Mouse (Mus musculus): ENCODE measurements around the gene Rpp25. TPM values are rescaled to one million over a fixed set of nuclear protein-coding genes. Genes with fewer than 3 reads are reported as not detected.

The Rpp25 gene
- 25.4 TPM for polyA plus RNA-seq (2015; fragmentation: Illumina TruSeq; extraction: RNeasy Lipid Tissue Mini Kit (QIAGEN cat#74804); ENCODE audit: low read depth, low replicate concordance)

GRCm38 (mm10) chr9:57503622-57504380 is at the start of gene Rpp25:
Rpp25 (plus strand) TSS chr9:57504026.

GRCm38 (mm10) chr9:57467896-57468549 is 35.8 kb upstream of the Rpp25 start, which contains the start of gene Scamp5:
Scamp5 (minus strand) TSS chr9:57468060.

GRCm38 (mm10) chr9:57521056-57521911 is 17.5 kb downstream of the Rpp25 start, which contains the start of gene Cox5a:
Cox5a (plus strand) TSS chr9:57521274.

DNA sequence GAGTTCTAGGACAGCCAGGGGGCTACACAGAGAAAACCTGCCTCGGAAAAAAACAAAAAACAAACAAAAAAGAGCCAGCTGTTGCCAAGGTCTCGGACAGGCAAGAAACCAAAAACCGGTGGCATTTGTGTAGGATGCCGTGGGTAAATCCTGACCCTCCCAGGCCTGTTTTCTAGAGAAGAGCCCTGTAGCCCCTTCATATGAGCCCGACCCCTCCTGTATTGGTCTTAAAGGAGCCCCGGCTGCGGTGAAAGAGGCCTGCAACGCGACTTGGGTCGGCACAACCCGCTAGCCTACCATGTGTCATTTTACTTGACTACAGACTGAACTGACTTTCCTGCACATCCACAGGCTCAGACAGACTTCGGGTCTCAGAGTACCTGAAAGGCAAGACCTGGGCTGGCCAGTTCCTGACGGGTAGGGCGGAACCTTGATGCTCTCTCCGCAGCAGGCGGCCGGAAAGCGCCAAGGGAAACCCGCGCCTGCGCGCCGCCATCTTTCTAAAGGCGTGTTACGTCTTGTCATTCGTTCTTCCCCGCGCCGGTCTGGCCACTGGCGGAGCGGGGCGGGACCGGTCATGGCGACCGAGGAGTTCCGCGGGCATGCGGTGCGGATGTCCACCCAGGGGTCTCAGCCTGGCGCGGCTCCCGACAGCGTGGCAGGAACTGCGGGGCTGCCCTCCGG is 33.4 kb downstream of the Rpp25 start, which contains the start of gene Fam219b:
Gene Fam219b (plus strand): TSS at position 485 of the 684 bp plus-strand sequence.

DNA sequence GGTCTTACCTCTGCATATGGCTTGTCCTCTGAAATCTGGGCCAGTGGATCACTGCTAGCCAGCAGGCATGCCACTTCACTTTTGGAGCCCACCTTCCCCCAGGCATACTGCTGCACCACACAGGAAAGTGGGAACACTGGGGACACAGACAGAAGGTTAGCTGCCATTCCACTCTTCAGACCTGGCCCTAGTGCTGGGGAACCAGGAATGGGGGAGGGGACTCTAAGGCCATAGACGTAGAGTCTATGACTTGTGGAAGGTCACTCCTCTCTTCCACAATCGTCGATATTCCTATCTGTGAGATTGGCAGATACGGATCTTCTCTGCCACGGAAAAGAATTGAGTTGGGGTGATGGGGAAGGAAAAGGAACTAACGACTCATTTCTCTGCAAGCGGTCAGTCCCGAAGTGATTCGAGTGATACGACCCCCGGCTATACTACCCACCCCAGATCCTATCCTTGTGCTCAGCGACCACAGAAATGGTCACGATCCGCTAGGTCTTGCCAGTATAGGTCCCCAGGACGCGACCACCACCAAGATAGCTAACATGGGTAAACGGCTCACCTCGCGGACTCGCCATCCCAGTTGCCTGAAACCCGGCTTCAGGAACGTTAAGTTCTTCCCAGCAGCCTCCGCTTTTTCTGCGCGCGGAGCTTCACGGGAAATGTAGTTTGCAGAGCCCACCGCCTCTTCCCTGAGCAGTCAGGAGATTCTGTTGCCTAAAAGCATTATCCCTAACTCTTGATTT is 48.5 kb downstream of the Rpp25 start, which contains the start of gene Mpi:
Gene Mpi (minus strand): TSS at position 625 of the 749 bp plus-strand sequence.

Other genes starting within 250 kb of the Rpp25 start
- 7.5 TPM for gene 1700017B05Rik, start 241.4 kb upstream of the Rpp25 start, polyA plus RNA-seq (2015; fragmentation: Illumina TruSeq; extraction: RNeasy Lipid Tissue Mini Kit (QIAGEN cat#74804); ENCODE audit: low read depth, low replicate concordance)
- 22.0 TPM for gene Ppcdc, start 63.9 kb upstream of the Rpp25 start, polyA plus RNA-seq (2015; fragmentation: Illumina TruSeq; extraction: RNeasy Lipid Tissue Mini Kit (QIAGEN cat#74804); ENCODE audit: low read depth, low replicate concordance)
- 344 TPM for gene Scamp5, start 36.0 kb upstream of the Rpp25 start, polyA plus RNA-seq (2015; fragmentation: Illumina TruSeq; extraction: RNeasy Lipid Tissue Mini Kit (QIAGEN cat#74804); ENCODE audit: low read depth, low replicate concordance)
- 638 TPM for gene Cox5a, start 17.2 kb downstream of the Rpp25 start, polyA plus RNA-seq (2015; fragmentation: Illumina TruSeq; extraction: RNeasy Lipid Tissue Mini Kit (QIAGEN cat#74804); ENCODE audit: low read depth, low replicate concordance)
- gene Fam219b, start 33.5 kb downstream of the Rpp25 start, polyA plus RNA-seq (2015; fragmentation: Illumina TruSeq; extraction: RNeasy Lipid Tissue Mini Kit (QIAGEN cat#74804); ENCODE audit: low read depth, low replicate concordance) = 13.1 TPM
- 71.0 TPM for gene Mpi, start 48.7 kb downstream of the Rpp25 start, polyA plus RNA-seq (2015; fragmentation: Illumina TruSeq; extraction: RNeasy Lipid Tissue Mini Kit (QIAGEN cat#74804); ENCODE audit: low read depth, low replicate concordance)
- gene Scamp2, start 56.9 kb downstream of the Rpp25 start, polyA plus RNA-seq (2015; fragmentation: Illumina TruSeq; extraction: RNeasy Lipid Tissue Mini Kit (QIAGEN cat#74804); ENCODE audit: low read depth, low replicate concordance) = 22.4 TPM
- gene Ulk3, start 85.4 kb downstream of the Rpp25 start, polyA plus RNA-seq (2015; fragmentation: Illumina TruSeq; extraction: RNeasy Lipid Tissue Mini Kit (QIAGEN cat#74804); ENCODE audit: low read depth, low replicate concordance) = 26.8 TPM
- gene Cplx3, start 102.3 kb downstream of the Rpp25 start, polyA plus RNA-seq (2015; fragmentation: Illumina TruSeq; extraction: RNeasy Lipid Tissue Mini Kit (QIAGEN cat#74804); ENCODE audit: low read depth, low replicate concordance) = 20.5 TPM
- not detected for gene Lman1l, start 116.7 kb downstream of the Rpp25 start, polyA plus RNA-seq (2015; fragmentation: Illumina TruSeq; extraction: RNeasy Lipid Tissue Mini Kit (QIAGEN cat#74804); ENCODE audit: low read depth, low replicate concordance)
- 32.9 TPM for gene Csk, start 149.6 kb downstream of the Rpp25 start, polyA plus RNA-seq (2015; fragmentation: Illumina TruSeq; extraction: RNeasy Lipid Tissue Mini Kit (QIAGEN cat#74804); ENCODE audit: low read depth, low replicate concordance)
- not detected for gene Cyp1a2, start 179.7 kb downstream of the Rpp25 start, polyA plus RNA-seq (2015; fragmentation: Illumina TruSeq; extraction: RNeasy Lipid Tissue Mini Kit (QIAGEN cat#74804); ENCODE audit: low read depth, low replicate concordance)
- gene Cyp1a1, start 183.9 kb downstream of the Rpp25 start, polyA plus RNA-seq (2015; fragmentation: Illumina TruSeq; extraction: RNeasy Lipid Tissue Mini Kit (QIAGEN cat#74804); ENCODE audit: low read depth, low replicate concordance) = not detected
- gene Edc3, start 204.5 kb downstream of the Rpp25 start, polyA plus RNA-seq (2015; fragmentation: Illumina TruSeq; extraction: RNeasy Lipid Tissue Mini Kit (QIAGEN cat#74804); ENCODE audit: low read depth, low replicate concordance) = 11.9 TPM

All from brain, adult 10 weeks (tissue).